Mouse (Mus musculus) testis, postnatal 10 days (tissue): Measurements from ENCODE around the gene Pde1b.

Experiments used
- DNase-seq: peaks from one replicate; pipeline ENCODE4 v3.0.0; 2021; ENCODE audit warnings: low spot score

Pde1b gene

DNA sequence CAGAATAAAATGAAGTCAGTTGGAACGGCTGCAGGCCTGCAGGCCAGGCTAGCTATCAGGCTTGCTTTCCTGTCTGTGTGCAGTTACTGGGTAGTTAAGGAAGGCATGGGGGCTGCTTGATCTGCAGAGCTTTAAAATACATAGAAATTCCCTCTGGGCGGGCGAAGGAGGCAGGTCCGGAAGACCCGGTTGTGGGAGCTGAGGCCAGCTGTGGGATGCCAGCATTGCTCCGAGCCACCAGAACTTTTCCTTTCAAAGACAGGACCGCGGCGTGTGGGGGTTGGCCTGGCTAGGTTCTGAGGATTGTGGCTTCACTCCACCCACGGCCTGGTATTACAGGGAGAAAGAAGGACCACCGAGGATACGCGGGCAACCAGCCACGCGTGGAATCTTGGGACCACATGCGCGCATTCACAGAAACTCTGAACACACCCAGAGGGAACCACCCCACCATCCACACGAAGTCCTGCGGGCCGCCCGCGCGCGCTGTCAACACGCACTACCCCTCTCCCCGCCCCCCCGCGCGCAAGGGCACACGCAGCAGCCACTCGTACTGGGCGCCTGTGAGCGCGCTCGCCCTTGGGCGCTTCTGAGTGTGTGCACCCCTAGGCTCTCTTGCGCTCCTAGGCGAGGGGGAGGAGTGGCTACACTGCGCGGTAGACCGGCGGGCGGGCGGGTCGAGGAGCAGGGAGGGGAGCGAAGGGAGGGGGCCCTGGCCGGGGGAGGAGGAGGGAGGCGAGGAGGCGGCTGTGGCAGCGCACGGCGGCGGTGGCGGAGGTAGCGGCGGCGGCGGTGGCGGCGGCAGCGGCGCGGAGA, at the start of gene Pde1b:
Gene Pde1b, plus strand, starts transcription at position 600 of the 816 bp plus-strand sequence.
- peak; percentile 67 for DNase-seq

DNA sequence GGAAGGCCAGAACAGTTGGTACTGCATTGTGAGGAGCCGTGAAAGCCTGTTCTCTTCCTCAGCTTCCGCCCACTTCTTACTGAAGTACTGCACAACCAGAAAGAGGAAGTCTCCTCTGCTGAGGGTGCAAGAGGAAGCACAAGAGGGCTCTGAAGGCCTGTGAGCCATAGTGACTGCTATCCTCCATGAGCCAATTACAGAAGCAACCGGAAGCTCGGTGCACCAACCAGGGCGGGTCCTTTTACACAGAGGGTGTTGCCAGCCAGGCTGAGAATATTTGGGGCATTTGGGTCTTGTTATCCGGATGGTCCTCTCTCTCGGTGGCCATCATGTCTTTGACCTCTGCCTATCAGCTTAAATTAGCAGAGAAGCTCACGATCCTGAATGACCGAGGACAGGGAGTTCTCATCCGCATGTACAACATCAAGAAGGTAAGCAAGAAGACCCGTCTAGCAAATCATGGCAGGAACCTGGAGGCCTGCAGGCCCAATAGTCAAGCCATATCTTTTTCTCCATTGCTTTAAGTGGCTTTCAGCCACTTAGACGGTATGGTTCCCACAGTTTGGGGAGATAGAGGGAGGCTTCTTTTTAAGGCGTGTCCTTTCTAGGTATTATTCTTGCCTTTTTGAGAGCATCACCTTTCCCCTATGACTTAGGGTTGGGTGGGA, 49.1 kb upstream of the Pde1b start, which contains the start of gene Nckap1l:
Gene Nckap1l, plus strand, starts transcription at position 244 of the 668 bp plus-strand sequence.
- DNase-seq = no peak

DNA sequence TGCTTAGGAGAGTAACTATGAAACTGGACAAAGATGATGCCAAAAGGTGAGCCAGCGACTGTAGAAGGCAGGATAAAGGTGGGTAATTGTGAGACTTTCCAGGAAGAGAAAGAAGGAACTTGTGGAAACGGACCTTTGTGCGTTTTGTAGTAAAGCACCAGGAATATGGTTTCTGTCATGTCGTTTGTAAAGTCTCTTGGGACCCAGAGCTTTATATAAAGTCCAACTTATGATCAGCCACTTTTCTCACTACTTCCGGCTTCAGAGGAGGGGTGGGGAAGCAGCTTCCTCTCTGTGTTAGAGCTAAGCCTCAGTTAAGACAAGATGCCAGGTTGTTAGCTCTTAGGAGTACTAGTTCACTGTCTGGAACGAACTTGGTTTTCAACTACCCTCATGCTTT, 48.4 kb upstream of the Pde1b start:
- no peak for DNase-seq

DNA sequence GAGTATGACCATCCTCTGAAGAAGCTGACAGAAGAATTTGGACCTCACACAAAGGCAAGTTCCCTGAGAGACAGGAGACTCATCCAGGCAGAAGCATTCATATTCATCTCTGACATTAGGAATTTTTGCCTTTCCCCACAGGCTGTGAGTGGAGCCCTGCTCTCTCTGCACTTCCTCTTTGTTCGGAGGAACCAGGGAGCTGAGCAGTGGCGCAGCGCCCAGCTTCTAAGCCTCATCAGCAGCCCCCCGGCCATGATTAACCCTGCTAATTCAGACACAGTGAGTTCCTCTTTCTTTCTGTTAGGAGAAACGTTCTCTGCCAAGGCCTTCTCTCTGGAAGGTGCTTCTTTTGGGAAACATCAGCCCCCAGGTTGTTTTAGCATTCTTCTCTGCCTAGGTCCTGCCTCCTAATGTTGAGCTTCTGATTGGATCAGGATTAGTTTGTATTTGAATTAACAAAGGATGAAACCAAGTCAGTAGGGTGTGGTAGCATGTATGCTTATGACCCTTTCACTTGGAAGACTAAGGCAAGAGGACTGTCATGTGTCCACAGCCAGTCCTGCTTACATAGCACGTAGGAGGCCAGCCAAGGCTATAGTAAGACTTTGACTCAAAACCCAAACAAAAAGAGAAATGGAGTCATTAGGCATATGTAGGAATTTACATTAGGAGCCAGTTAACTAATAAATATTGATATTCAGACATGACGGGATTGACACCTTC, 40.1 kb upstream of the Pde1b start:
- no peak for DNase-seq

DNA sequence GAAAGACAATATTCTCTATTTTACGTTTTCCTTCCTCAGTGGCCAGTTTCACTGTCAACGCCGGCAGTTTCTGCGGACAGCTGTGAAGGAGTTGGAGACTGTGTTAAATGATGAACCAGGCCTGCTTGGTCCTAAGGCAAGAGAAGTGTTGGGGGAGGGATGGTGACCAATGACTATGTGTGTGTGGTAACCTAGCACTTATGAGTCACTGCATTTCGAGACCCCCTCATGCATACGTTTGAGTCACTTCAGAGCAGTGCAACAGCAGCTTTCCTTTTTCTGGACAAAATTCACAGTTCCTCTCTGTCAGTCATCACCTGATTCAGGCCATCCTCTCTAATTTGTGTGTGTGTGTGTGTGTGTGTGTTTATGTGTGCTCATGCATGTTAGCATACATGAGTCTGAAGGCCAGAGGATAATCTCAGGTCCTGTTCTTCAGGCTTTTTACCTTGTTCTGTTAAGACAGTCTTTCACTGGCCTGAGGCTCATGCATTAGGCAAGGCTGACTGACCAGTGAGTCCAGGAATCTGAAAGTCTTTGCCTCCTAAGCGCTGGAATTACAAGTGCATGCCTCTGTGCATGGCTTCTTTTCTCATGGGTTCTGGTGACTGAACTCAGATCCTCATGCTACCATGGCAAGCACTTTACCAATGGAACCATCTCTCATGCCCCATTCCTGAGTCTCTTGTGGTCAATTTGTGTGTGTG, 31.2 kb upstream of the Pde1b start:
- no peak for DNase-seq

DNA sequence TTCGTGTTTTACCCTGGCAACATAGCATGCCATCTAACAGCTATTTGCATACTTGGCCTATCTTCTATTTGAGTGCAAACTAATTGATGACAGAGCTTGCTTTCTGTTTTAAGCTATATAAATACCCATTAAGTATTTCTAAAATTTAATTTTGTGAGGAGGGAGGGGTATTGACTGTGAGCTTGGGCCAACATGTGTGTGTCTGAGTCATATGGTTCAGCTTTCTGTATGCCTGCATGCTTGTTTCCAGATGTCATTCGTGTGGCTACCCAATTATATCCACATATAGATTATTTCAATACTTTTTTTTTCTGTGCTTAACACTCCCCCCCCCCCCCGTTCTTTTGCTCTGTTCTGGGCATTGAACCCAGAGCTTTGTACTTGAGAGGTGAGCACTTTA, 30.6 kb upstream of the Pde1b start:
- DNase-seq = no peak

DNA sequence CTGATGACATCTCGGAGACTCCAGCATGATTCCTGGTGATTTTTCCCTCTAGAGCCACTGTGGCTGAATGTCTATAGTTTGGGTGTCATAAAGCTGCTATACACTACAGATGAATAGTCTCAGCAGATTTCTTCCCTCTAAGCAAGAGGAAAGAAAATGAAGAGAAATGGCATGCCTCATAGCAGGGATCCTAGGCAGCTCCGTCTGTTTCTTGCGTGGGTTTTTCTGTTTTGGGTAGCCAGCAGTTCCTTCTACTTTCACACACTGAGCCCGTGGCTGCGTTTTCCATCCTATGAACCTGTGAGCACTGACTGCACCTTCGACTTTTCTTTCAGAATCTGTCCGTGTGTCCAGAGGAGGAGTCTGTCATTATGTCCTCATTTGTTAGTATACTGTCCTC, 29.7 kb upstream of the Pde1b start:
- no peak for DNase-seq

DNA sequence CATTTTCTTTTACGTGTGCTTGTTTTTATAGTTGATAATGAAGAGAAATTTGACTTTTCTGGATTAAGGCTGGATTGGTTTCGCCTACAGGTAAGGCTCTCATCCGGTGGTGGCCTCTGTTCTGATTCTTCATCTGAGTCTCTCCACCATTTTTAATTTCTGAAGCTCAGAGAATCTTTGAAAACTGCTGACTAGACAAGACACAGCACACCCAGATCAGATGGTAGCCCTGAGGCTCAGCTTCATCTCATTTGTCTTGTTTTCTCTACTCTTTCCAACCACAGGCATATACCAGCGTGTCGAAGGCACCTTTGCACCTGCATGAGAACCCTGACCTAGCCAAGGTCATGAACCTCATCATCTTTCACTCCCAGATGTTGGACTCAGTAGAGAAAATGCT, 29.1 kb upstream of the Pde1b start:
- DNase-seq = no peak

DNA sequence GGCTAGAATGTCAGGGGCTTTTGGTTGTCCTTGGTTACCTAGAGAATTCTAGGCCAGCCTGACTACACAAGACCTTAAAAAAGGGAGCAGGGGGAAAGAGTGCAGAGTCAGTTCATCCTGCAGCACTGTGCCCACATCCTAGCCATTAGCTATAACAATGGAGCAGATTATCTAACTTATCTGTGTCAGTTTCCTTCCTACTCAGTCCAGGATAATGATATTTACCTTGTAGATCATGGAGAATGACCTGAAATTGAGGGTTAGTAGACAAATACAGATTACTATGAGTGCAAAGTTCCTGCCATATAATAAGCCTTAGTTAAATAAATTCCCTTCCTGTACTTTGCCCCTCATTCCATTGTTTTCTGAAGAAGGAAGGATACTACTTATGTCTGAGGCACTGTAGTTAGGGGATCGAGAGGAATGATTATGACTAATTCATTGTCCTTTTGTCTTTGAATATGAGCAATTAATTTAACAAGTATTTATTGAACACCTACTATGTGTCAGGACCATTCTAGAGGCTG, 23.7 kb upstream of the Pde1b start:
- no peak for DNase-seq

DNA sequence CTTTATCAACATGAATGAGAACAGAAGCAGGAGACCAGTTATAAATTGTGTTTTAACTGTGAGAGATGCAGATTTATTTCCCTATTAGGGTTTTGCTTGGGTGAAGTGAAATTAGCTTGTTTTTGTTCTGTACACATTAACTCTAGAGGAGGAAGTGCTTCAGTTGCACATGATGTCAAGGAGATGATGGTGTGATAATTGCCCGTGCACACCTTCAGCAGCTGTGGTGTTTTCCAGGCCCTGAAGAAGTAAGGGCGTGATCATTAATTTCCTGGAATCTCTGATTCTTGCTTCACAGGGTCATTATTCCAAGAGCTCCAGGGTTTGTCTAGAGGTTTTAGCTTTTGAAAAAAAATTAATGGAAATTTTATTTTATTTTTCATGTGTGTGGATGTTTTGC, 22.7 kb upstream of the Pde1b start:
- DNase-seq = no peak

DNA sequence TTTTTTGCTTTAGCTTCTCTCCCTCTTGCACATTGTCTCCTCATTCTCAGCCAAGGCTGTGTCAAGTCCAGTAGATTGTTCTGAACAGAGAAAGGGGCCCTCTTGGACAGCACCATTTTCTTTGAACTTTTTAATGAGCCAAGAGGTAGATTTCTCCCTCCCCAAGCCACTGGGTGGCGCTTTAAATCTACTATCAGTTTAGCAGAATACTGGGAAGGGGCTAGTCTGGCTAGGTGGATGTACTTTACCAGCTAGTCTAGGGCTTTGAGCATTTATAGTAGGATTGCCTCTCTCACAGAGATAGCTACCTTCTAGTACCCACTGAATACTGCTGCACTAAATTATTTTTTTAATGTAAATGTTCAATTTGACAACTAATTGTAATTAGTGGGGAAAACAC, 20.3 kb upstream of the Pde1b start:
- no peak for DNase-seq

DNA sequence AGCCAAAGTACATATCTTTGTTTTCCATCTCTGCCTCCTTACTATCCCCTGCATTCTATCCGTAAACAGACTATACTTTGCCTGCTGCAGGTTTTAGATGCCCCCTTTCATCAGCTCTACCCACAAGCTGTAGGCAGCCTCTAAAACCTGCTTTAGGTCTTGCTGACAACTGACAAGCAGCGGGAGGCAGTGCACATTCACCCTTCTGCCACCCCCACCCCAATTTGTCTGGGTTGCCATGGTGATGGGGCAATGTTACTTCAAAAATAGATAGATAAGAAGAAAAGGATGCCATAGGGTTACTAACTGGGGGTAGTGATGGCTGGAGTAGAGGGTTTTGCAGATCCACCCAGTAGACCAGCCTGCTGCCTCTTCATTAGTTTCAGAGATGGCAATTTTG, 18.3 kb upstream of the Pde1b start:
- DNase-seq = no peak

DNA sequence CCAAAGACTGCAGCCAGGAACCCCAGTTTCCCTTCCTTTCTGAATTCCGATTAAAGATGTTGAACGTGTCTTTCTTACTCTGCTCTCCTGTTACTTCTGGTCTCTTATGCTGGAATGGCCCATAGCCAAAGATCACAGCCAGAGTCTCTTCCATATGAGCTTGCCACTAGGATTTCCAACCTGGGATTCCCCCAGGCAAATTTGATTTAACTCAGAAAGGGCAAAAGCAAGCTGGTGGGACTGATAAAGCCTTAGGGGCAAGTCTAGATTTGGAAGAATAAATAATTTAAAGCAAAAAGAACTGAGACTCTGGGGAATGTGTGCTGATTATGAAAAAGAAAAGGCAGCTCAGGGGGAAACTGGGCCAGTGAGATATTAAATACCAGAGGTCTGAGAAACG, 17.7 kb upstream of the Pde1b start:
- DNase-seq = no peak

DNA sequence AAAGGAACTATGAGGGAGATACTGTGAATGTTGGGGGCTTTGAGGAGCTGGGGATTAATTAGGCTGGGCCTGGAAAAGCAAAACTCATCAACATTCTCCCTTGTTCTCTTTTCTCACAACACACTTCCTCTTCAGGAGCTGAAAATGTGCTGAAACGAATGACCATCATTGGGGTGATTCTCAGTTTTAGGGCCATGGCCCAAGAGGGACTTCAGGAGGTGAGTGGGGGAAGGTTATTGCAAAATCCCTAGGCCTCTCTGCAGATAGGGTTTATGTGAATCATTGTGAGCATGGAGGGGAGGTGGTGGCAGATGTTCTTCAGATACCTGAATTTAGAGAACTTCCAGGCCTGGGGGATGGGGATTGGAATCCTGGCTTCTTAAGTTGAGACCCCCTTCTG, 16.2 kb upstream of the Pde1b start:
- no peak for DNase-seq

DNA sequence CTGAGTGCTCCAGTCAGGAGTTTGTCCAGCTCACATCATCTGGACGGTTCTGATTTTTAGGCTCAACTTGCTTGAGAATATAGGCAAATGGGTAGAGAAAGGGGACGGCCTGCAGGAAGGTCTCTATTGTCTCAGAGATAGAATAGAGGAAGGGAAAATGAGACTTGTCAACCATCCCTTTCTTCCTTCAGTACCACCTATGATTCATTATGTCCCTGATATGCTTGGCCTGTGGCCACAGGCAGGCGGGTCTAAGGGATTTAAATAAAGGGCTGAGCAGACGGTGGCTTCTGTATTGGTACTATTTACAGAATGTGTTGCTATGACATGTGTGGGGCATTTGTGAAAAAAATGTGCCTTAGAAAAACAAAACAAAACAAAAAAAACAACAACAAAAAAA, 14.5 kb upstream of the Pde1b start:
- DNase-seq = no peak

DNA sequence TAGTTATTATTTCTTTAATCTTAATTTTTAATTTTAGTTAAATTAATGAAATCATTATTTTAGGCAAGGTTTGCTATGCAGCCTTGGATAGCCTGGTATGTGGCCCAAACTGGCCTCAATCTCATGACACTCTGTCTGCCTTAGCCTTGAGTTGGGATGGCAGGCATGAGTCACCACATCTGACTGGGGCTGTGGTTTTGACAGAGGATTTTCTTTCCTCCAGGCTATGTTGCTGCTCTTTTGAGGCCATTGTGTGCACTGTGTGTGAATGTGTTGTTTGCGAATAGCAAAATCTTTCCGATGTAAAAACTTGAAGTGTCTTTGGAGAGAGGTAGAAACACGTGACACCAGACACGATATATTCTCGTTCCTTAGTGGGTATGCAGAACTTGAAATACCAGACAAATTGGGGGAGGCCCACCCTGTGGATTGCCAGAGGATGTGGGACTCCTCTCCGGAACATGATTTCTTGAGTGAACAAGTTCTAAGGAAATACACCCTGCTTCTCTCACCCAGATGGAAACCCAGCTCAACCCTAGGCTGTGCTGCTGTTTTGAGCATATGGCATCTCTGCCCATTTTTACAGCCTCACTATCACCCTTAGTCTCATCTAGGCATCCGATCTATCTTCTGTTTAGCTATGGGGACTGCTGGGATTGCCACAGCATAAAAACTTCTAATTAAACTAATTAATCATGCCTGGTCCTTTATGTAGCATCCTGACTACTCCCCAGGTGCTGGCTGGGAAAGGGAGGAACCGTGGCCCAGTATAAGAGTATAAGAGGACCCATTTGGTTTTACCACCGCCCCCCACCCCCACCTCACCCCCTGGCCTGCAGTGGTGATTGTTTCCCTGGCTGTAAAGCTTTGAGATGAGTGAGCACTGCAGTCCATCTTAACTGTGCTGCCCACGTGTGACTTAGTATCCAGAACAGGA, 6.4 kb upstream of the Pde1b start:
- no peak for DNase-seq

DNA sequence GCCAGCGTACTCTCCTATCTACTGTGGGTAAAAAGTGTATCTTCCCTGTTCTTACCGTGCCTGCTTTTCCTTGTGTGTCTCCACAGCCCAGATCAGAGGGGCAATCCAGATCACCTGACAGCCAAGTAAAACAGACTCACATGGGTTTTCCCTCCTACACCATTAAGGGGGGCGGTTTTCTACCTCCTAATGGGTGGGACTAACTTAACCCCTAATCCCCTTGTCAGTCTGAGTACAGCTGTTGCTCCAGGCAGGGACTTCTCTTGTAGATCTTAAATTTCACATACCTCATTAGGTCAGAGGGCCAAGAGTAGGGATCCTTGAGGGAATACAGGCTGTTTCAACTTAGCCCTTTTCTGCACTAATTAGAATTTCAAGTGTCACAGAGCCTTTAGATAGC, 4.7 kb upstream of the Pde1b start:
- no peak for DNase-seq

DNA sequence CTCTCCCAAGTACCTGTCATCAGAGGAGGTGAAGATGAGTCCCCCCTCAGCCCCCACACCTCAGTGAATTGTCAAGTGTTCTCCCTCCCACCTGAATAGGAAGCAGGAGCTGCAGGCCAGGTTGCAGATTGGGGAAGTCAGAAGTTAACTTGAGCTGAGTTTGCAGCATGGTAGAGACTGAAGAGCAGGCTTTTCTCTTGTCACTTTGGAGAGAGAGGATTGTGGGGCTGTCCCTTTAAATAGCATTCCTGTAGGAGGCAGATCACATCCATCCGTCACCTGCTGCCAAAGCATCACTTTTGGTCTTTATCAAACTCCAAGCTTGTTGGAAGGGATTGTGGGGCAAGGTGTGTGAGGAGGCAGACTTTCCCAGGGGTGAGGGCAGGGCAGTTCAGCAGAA, 2.1 kb upstream of the Pde1b start:
- no peak for DNase-seq

DNA sequence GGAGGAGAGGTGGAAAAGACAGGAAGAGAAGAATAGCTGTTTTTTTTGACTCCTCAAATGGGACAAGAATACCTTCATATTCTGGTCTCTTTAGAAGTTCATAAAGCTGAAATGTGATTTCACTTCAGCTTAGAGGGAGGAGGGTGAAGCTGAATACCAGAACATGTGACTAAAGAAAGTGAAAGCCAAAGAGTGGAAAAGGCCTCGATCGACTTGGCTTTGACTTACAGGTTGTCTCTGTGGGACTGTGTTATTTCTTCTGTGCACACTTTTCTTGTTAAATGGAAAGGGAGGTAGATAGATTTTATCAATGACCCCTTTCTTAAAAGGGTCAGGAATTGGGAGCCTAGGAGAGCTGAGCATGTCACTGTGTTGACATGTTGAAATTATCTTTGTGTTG, 1.6 kb upstream of the Pde1b start:
- DNase-seq = no peak

DNA sequence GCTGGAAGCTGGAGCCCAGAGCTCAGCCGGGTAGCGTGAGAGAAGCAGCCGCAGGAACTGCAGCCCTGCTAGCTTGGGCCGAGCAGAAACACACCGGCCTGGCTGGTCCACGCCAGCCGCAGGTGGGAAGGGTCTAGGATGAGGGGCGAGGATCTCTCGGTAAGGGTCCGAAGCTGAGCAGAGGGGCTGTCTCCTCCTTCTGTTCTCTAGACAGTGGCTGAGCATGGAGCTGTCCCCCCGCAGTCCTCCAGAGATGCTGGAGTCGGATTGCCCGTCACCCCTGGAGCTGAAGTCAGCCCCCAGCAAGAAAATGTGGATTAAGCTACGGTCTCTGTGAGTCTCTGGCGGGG, 392 bp downstream of the Pde1b start:
- no peak for DNase-seq

DNA sequence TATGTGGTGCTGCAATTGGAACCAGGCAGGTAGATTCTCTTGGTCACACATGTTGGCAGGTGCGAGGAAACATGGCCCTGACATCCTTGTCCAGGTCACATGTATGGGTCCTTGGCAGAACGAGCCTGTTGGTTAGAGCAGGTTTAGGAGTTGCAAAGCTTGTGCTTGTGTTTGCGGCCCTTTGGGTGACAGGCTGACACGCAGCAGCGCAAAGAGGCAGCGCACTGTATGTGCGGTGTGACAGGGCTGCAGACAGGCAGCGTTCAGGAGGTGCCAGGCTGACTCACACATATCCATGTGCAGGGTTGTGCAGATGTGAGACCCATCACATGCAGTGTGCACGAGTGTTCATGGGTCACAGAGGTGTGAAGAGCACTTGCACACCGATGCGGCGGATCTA, 826 bp downstream of the Pde1b start:
- DNase-seq = no peak
